Comparison of ENCODE assay signal across 8 mouse cellular contexts in the genomic region with DNA sequence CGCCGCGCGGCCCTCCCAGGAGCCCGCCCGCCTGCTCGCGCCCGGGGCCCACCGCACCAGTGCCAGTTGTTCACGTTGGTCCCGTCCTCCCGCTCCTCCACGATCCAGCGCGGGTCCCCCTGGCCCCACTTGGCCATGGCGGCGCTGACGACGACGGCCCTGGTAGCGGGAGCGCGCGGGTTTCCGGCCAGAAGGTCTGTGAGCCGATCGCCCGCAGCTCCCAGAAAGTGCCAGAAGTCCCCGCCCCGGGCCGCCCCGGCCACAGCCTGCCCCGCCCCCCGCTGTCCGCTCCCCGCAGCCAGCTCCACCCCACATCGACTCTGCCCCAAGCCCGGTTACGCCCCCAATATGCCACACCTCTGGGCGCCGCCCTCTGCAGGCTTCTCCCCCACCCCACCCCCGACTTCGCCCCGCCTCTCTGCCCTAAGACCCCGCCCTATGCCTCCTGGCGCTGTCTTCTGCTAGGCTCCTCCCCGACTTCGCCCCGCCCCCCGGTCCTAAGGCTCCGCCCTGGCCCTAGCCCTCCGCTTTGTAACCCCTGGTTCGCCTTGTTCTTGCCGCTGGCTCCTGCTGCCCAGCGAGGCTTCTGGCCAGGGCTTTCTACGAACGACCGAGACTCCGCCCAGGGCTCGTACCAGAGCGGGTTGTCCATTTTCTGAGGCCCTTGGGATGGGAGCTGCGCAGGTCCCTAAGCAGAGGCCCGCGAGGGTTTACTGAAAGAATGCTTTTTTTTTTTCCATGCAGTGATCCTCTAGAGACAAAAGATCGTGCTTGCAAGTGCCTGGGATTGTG. TPM values are rescaled to one million over a fixed set of nuclear protein-coding genes. Genes with fewer than 3 reads are reported as not detected.
DNase-seq lines count a peak whose midpoint lies in the region; ATAC-seq and TF ChIP-seq lines count a peak whose summit lies in the region.

Gene Ahsa2 (minus strand): TSS at position 313 of the 792 bp plus-strand sequence.

- peak; percentile 59 to 68; a peak in 2 of 4 replicates for TF ChIP-seq POLR2A in MEL (IDR thresholded peaks at IDR 0.05; ENCODE audit: control insufficient read depth in 1 of 2, insufficient read depth in 1 of 2, low read depth in 1 of 2, low read length in 2 of 2, poor library complexity in 1 of 2)
- TF ChIP-seq POLR2A in cerebellum, adult 2 months (IDR thresholded peaks at IDR 0.05; ENCODE audit: borderline replicate concordance, insufficient read depth, low read length): peak; percentile 42; the same call in 1 of the 2 replicates

- no peak for TF ChIP-seq RAD21 in MEL (IDR thresholded peaks at IDR 0.05; ENCODE audit: low read depth, low read length)

- peak within 1 kb of the TSS; percentile 71 to 77 for H3K4me3 ChIP-seq in MEL (ENCODE audit: control insufficient read depth in 1 of 2, insufficient read depth in 1 of 2, low read depth in 2 of 2, low read length in 2 of 2)
- peak within 1 kb of the TSS; percentile 55 for H3K4me3 ChIP-seq in cerebellum, adult 2 months (replicated peaks; ENCODE audit: insufficient read depth, low read depth, low read length)
- H3K4me3 ChIP-seq in hindbrain, embryonic 10.5 days: peak within 1 kb of the TSS; percentile 84
- H3K4me3 ChIP-seq in lung, postnatal 0 days (ENCODE audit: low read depth, low read length): peak within 1 kb of the TSS; percentile 86

- WGBS in cerebellum, adult 2 months: 1% methylated on average over 63 of the region's 66 CpGs
- WGBS in hindbrain, embryonic 10.5 days: under 1% methylated on average over 66 of the region's 66 CpGs
- 1% methylated on average over 60 of the region's 66 CpGs for WGBS in lung, postnatal 0 days

- peak; percentile 97 for ATAC-seq in lung, postnatal 0 days

- H3K36me3 ChIP-seq in MEL (ENCODE audit: control insufficient read depth in 1 of 2, insufficient read depth in 2 of 2, low read length in 2 of 2): peaks cover 8 to 9% of the 10 kb centered on the region in 2 experiments
- peaks cover 35% of the 10 kb centered on the region for H3K36me3 ChIP-seq in hindbrain, embryonic 10.5 days
- peaks cover 5% of the 10 kb centered on the region; the same call in 1 of the 2 replicates for H3K36me3 ChIP-seq in lung, postnatal 0 days (ENCODE audit: insufficient read depth, low read length)

- no peak for TF ChIP-seq EP300 in MEL (IDR thresholded peaks at IDR 0.05; ENCODE audit: low read depth in 1 of 2, low read length in 2 of 2)
- TF ChIP-seq EP300 in lung, postnatal 0 days (IDR thresholded peaks at IDR 0.05): no peak

- peaks cover 9% of the 10 kb centered on the region for H3K79me2 ChIP-seq in MEL (ENCODE audit: control insufficient read depth, insufficient read depth, low read length, poor library complexity)

- no peak for TF ChIP-seq CTCF in MEL (IDR thresholded peaks at IDR 0.05 in 2 of 3, conservative IDR thresholded peaks at IDR 0.05 in 1 of 3; ENCODE audit: control insufficient read depth in 1 of 3, insufficient read depth in 1 of 3, low read depth in 2 of 3, low read length in 3 of 3, poor library complexity in 1 of 3, severe bottlenecking in 1 of 3)
- TF ChIP-seq CTCF in cerebellum, adult 2 months (IDR thresholded peaks at IDR 0.05; ENCODE audit: borderline replicate concordance, insufficient read depth, low read depth, low read length): no peak
- TF ChIP-seq CTCF in lung, postnatal 0 days (IDR thresholded peaks at IDR 0.05): no peak

- no peaks in the 10 kb centered on the region for H3K9me3 ChIP-seq in MEL (replicated peaks; ENCODE audit: insufficient read depth, low read length)
- H3K9me3 ChIP-seq in hindbrain, embryonic 10.5 days: no peaks in the 10 kb centered on the region
- no peaks in the 10 kb centered on the region for H3K9me3 ChIP-seq in lung, postnatal 0 days (ENCODE audit: low read length)

- no peaks in the 10 kb centered on the region for H3K27me3 ChIP-seq in MEL (ENCODE audit: control insufficient read depth in 1 of 2, insufficient read depth in 2 of 2, low read length in 2 of 2)
- H3K27me3 ChIP-seq in cerebellum, adult 2 months (ENCODE audit: control insufficient read depth, insufficient read depth, low read length): no peaks in the 10 kb centered on the region
- no peaks in the 10 kb centered on the region for H3K27me3 ChIP-seq in hindbrain, embryonic 10.5 days (ENCODE audit: insufficient read depth, poor library complexity, severe bottlenecking)
- no peaks in the 10 kb centered on the region for H3K27me3 ChIP-seq in lung, postnatal 0 days (replicated peaks; ENCODE audit: insufficient read depth, low read length)

- H3K27ac ChIP-seq in MEL (ENCODE audit: control insufficient read depth, low read depth, low read length): peak within 1 kb of the TSS; percentile 47
- H3K27ac ChIP-seq in cerebellum, adult 2 months (ENCODE audit: insufficient read depth, low read length): peak within 1 kb of the TSS; percentile 69
- H3K27ac ChIP-seq in hindbrain, embryonic 10.5 days: peak within 1 kb of the TSS; percentile 99
- peak within 1 kb of the TSS; percentile 93 for H3K27ac ChIP-seq in lung, postnatal 0 days (ENCODE audit: low read length)

- peak; percentile 98 for DNase-seq in MEL (ENCODE audit: low read depth, low spot score)
- DNase-seq in cerebellum, adult 2 months: peak; percentile 91 to 93
- DNase-seq in forelimb bud, embryonic 11.5 days (ENCODE audit: low read depth, low spot score): peak; percentile 96
- peak; percentile 99 for DNase-seq in hindbrain, embryonic 10.5 days (ENCODE audit: low spot score)
- peak; percentile 95 for DNase-seq in layer of hippocampus, adult 9-11 months
- peak; percentile 99 for DNase-seq in lung, postnatal 0 days (ENCODE audit: low spot score)
- DNase-seq in ovary, postnatal 14 days (ENCODE audit: low spot score): peak; percentile 98
- DNase-seq in thymus, postnatal 14 days: peak; percentile 98

- peak within 1 kb of the TSS; percentile 80 for H3K9ac ChIP-seq in MEL (ENCODE audit: control insufficient read depth, low read depth, low read length, poor library complexity, severe bottlenecking)
- peak within 1 kb of the TSS; percentile 75 for H3K9ac ChIP-seq in lung, postnatal 0 days (replicated peaks; ENCODE audit: low read depth)

- H3K4me2 ChIP-seq in lung, postnatal 0 days (replicated peaks; ENCODE audit: low read depth, low read length): peak within 1 kb of the TSS; percentile 72

- H3K4me1 ChIP-seq in MEL (ENCODE audit: control insufficient read depth in 1 of 2, insufficient read depth in 2 of 2, low read length in 2 of 2): peaks cover 4 to 16% of the 10 kb centered on the region in 2 experiments
- H3K4me1 ChIP-seq in cerebellum, adult 2 months (ENCODE audit: control insufficient read depth, insufficient read depth, low read length): peaks cover 11% of the 10 kb centered on the region; the same call in 1 of the 2 replicates
- H3K4me1 ChIP-seq in hindbrain, embryonic 10.5 days (replicated peaks): peaks cover 27% of the 10 kb centered on the region
- peaks cover 9% of the 10 kb centered on the region; the same call in 1 of the 2 replicates for H3K4me1 ChIP-seq in lung, postnatal 0 days (ENCODE audit: insufficient read depth, low read depth, low read length)

TF ChIP-seq in MEL, 35 proteins besides CTCF, POLR2A, EP300 and RAD21 (continues in another document):
- TF ChIP-seq USF2 (IDR thresholded peaks at IDR 0.05; ENCODE audit: borderline replicate concordance in 1 of 2, insufficient read depth in 1 of 2, low read depth in 1 of 2, low read length in 2 of 2) (no peak), ELF1 (IDR thresholded peaks at IDR 0.05; ENCODE audit: low read depth, low read length) (no peak), BHLHE40 (IDR thresholded peaks at IDR 0.05; ENCODE audit: borderline replicate concordance, low read depth, low read length) (no peak), ZMIZ1 (IDR thresholded peaks at IDR 0.05; ENCODE audit: low read depth, low read length) (0 out of 2 replicates have a peak, but pooled peaks have one; percentile 72), MAFK (IDR thresholded peaks at IDR 0.05; ENCODE audit: borderline replicate concordance, low read depth, low read length) (no peak), ZKSCAN1 (IDR thresholded peaks at IDR 0.05; ENCODE audit: low read depth, low read length) (no peak), SMC3 (IDR thresholded peaks at IDR 0.05; ENCODE audit: low read depth, low read length) (peak; percentile 23; the same call in 1 of the 2 replicates), E2F4 (IDR thresholded peaks at IDR 0.05; ENCODE audit: borderline replicate concordance, low read depth, low read length) (no peak), MAZ (IDR thresholded peaks at IDR 0.05; ENCODE audit: low read depth, low read length) (no peak; the same call in 1 of the 2 replicates), NRF1 (IDR thresholded peaks at IDR 0.05; ENCODE audit: insufficient read depth, low read depth, low read length, poor library complexity, severe bottlenecking) (peak; percentile 31; the same call in 1 of the 2 replicates), NELFE (IDR thresholded peaks at IDR 0.05; ENCODE audit: low read depth, low read length) (peak; percentile 72), TBP (IDR thresholded peaks at IDR 0.05; ENCODE audit: low read depth, low read length) (no peak), KAT2A (conservative IDR thresholded peaks at IDR 0.05; ENCODE audit: low read depth, low read length) (no peak), JUND (IDR thresholded peaks at IDR 0.05; ENCODE audit: low read depth, low read length) (no peak), ETS1 (IDR thresholded peaks at IDR 0.05; ENCODE audit: low read depth, low read length) (0 out of 2 replicates have a peak, but pooled peaks have one; percentile 20), USF1 (IDR thresholded peaks at IDR 0.05; ENCODE audit: low read depth, low read length) (no peak), HCFC1 (IDR thresholded peaks at IDR 0.05; ENCODE audit: low read depth, low read length) (peak; percentile 13), UBTF (IDR thresholded peaks at IDR 0.05; ENCODE audit: borderline replicate concordance, insufficient read depth, low read depth, low read length) (no peak), ZC3H11A (IDR thresholded peaks at IDR 0.05; ENCODE audit: low read depth, low read length) (no peak), POLR2AphosphoS5 (IDR thresholded peaks at IDR 0.05; ENCODE audit: borderline replicate concordance, low read depth, low read length) (no peak), ZNF384 (IDR thresholded peaks at IDR 0.05; ENCODE audit: low read depth, low read length) (peak; percentile 87), POLR2AphosphoS2 (IDR thresholded peaks at IDR 0.05; ENCODE audit: low read length) (peak; percentile 74), GATA1 (IDR thresholded peaks at IDR 0.05; ENCODE audit: low read depth, low read length) (no peak), CHD2 (IDR thresholded peaks at IDR 0.05; ENCODE audit: low read length) (no peak)

RNA-seq across cellular contexts. Expression of gene Ahsa2, which starts in this region (rescaled TPM):
- 35.6 and 36.2 TPM in 2 replicates for total RNA-seq in MEL (2012; rRNA removed)
- polyA plus RNA-seq in MEL (2012; ENCODE audit: insufficient read depth in 1 of 2, insufficient read length in 2 of 2, low read depth in 1 of 2, low replicate concordance in 2 of 2, missing spikeins in 1 of 2): 10 to 100 TPM in 1 of 2 experiments, not detected in 1; 37.8 TPM
- 32.7 and 36.9 TPM in 2 replicates for polyA plus RNA-seq in cerebellum, adult 2 months (2012; rRNA removed)
- 114 and 131 TPM in 2 replicates for polyA plus RNA-seq in hindbrain, embryonic 10.5 days (2016; fragmentation: Nextera tagmentation; extraction: Ambion mirVana)
- polyA plus RNA-seq in lung, postnatal 0 days (2015; fragmentation: Nextera tagmentation; extraction: Ambion mirVana): 22.0 and 27.7 TPM in 2 replicates

Comparison
In these comparisons a context has a peak if more than half of its experiments do, and no peak if none do; other contexts are left out.
1. Peak in every context shown above with its lines: DNase-seq, ATAC-seq, H3K4me3 ChIP-seq and H3K27ac ChIP-seq.
2. H3K27ac ChIP-seq: peak in every context shown above with its lines; median percentile 99 in hindbrain, embryonic 10.5 days; 93 in lung, postnatal 0 days; 69 in cerebellum, adult 2 months; 47 in MEL.